Mouse (Mus musculus): ENCODE measurements around the gene Slc4a8.
"Not testable (repeated sequence)": the region's sequence is repeated elsewhere in the genome, so short reads cannot be mapped to it uniquely, and the experiment has no call there.

Slc4a8 gene

GRCm38 (mm10) chr15:100772685-100773084, 11.1 kb downstream of the Slc4a8 start:
- DNase-seq (ENCODE audit: low spot score in 2 of 2) = no peak

- not testable (repeated sequence) for DNase-seq (ENCODE audit: low spot score in 2 of 2)
These were observed 12.3 kb downstream of the Slc4a8 start for GRCm38 (mm10) chr15:100773859-100774258.

GRCm38 (mm10) chr15:100775189-100776166, 13.9 kb downstream of the Slc4a8 start:
- DNase-seq (ENCODE audit: low spot score in 2 of 2) = no peak

GRCm38 (mm10) chr15:100776424-100776823, 14.9 kb downstream of the Slc4a8 start:
- DNase-seq (ENCODE audit: low spot score in 2 of 2) = no peak

- no peak for DNase-seq (ENCODE audit: low spot score in 2 of 2)
These were observed 15.8 kb downstream of the Slc4a8 start for GRCm38 (mm10) chr15:100777020-100778016.

- DNase-seq (ENCODE audit: low spot score in 2 of 2) = no peak
These were observed 18.3 kb downstream of the Slc4a8 start for GRCm38 (mm10) chr15:100779896-100780295.

- no peak for DNase-seq (ENCODE audit: low spot score in 2 of 2)
These were observed 21.9 kb downstream of the Slc4a8 start for GRCm38 (mm10) chr15:100783244-100783987.

- no peak for DNase-seq (ENCODE audit: low spot score in 2 of 2)
These were observed 28.7 kb downstream of the Slc4a8 start for GRCm38 (mm10) chr15:100790219-100790618.

GRCm38 (mm10) chr15:100792324-100792723, 30.8 kb downstream of the Slc4a8 start:
- DNase-seq (ENCODE audit: low spot score in 2 of 2) = no peak

- DNase-seq (ENCODE audit: low spot score in 2 of 2) = no peak
These were observed 39.4 kb downstream of the Slc4a8 start for GRCm38 (mm10) chr15:100800914-100801313.

GRCm38 (mm10) chr15:100808062-100808461, 46.5 kb downstream of the Slc4a8 start:
- DNase-seq (ENCODE audit: low spot score in 2 of 2) = no peak

- DNase-seq (ENCODE audit: low spot score in 2 of 2) = no peak
These were observed 46.9 kb downstream of the Slc4a8 start for GRCm38 (mm10) chr15:100808484-100808883.

- no peak for DNase-seq (ENCODE audit: low spot score in 2 of 2)
These were observed 48.7 kb downstream of the Slc4a8 start for GRCm38 (mm10) chr15:100810243-100810642.

GRCm38 (mm10) chr15:100813501-100813900, 52.0 kb downstream of the Slc4a8 start:
- no peak for DNase-seq (ENCODE audit: low spot score in 2 of 2)

- DNase-seq (ENCODE audit: low spot score in 2 of 2) = no peak
These were observed 52.5 kb downstream of the Slc4a8 start for GRCm38 (mm10) chr15:100814066-100814465.

GRCm38 (mm10) chr15:100815310-100815709, 53.8 kb downstream of the Slc4a8 start:
- no peak for DNase-seq (ENCODE audit: low spot score in 2 of 2)

GRCm38 (mm10) chr15:100818860-100819259, 57.3 kb downstream of the Slc4a8 start:
- DNase-seq (ENCODE audit: low spot score in 2 of 2) = no peak

GRCm38 (mm10) chr15:100821824-100822223, 60.3 kb downstream of the Slc4a8 start:
- no peak for DNase-seq (ENCODE audit: low spot score in 2 of 2)

- DNase-seq (ENCODE audit: low spot score in 2 of 2) = not testable (repeated sequence)
These were observed 60.8 kb downstream of the Slc4a8 start for GRCm38 (mm10) chr15:100822370-100822769.

- no peak for DNase-seq (ENCODE audit: low spot score in 2 of 2)
These were observed 63.8 kb downstream of the Slc4a8 start for GRCm38 (mm10) chr15:100825249-100825856.

- DNase-seq (ENCODE audit: low spot score in 2 of 2) = no peak
These were observed 64.5 kb downstream of the Slc4a8 start for GRCm38 (mm10) chr15:100826076-100826475.

All from spleen, postnatal 36 days (tissue).